Mouse (Mus musculus) C2C12 (cell line): ENCODE data around the gene Gm2916.
"Not testable (repeated sequence)": the region's sequence is repeated elsewhere in the genome, so short reads cannot be mapped to it uniquely, and the experiment has no call there.

Experiments used
- CEBPB ChIP-seq: IDR thresholded peaks from one replicate; pipeline ENCODE4 v1.6.1; 2011; ENCODE audit warnings: low read depth, mild to moderate bottlenecking, control low read depth, moderate library complexity
- CTCF ChIP-seq: IDR thresholded peaks from one replicate; pipeline ENCODE4 v1.5.1; 2011; ENCODE audit not compliant: control insufficient read depth, insufficient read depth, insufficient read length
- MAX ChIP-seq: IDR thresholded peaks from one replicate; pipeline ENCODE4 v1.6.1; 2011; ENCODE audit warnings: mild to moderate bottlenecking, control low read depth
- MYOG ChIP-seq: IDR thresholded peaks from one replicate; pipeline ENCODE4 v1.6.1; 2011; ENCODE audit not compliant: control insufficient read depth, insufficient read length; ENCODE audit errors: extremely low read depth
- USF1 ChIP-seq: IDR thresholded peaks from one replicate; pipeline ENCODE4 v1.6.1; 2011; ENCODE audit warnings: low read depth, mild to moderate bottlenecking, control low read depth, moderate library complexity

- TF ChIP-seq MYOG, CTCF, USF1, MAX, CEBPB: not testable (repeated sequence)
Measured at GRCm38 (mm10) chr14:3845945-3846344, 38.0 kb upstream of the Gm2916 start, which contains the start of gene Gm3033.
